Mouse (Mus musculus): ENCODE results near the gene Iqgap3. TPM values are rescaled to one million over a fixed set of nuclear protein-coding genes. Genes with fewer than 3 reads are reported as not detected.

Iqgap3 gene
- total and polyA plus RNA-seq, 2 experiments from 2014 or later, result 3.6 to 9.6 TPM

DNA sequence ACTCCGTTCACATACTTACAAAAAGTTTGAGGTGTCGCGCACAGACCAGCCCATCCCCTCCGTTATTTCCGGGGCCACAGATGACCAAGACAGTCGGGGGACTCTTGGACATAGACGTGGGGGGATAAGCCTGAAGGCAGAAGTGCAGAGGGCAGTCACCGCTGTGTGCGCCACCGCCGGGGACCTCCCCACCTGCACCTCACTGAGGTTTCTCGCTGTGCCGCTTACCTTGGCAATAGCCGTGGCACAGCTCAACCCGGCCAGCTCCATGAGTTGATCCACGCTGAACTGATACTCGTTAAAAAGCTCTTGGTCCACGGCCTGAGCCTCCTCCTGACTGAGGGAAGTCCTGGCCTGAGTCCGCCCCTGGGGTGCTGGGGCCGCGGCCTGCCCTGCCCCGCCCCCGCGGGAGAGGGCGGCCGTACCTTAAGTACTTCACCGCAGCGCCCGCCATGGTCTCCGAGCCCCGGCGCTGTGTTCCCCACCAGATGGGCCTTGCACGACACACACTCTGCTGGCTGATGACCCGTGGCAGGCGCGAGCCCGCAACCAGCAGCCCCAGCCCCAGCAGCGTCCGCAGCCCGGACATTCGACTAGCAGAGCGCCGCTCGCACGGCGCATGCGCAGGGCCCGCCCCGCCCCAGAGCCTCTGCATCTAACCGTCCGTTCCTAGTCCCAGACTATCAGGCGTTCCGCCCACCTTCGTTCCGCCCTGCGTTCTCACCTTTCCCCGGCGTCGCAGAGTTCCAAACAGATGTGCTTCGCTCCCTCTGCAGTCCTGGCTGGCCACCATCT lies 23.7 kb upstream of the Iqgap3 start, which contains the start of gene Naxe:
Gene Naxe, minus strand, starts transcription at position 594 of the 795 bp plus-strand sequence.
- H3K9me3 ChIP-seq (ENCODE audit: low read length), result no peaks in the 10 kb centered on the region
- TF ChIP-seq CTCF (IDR thresholded peaks at IDR 0.05; ENCODE audit: low read depth), result no peak
- peak within 1 kb of the TSS; percentile 89 for H3K4me2 ChIP-seq (ENCODE audit: low read depth, low read length)
- peak; percentile 96 for ATAC-seq
- 1% methylated on average over 58 of the region's 60 CpGs for WGBS
- DNase-seq (ENCODE audit: low spot score), result peak; percentile 95
- peak within 1 kb of the TSS; percentile 85 for H3K9ac ChIP-seq (replicated peaks; ENCODE audit: low read length)
- peaks cover 25% of the 10 kb centered on the region; the same call in 1 of the 2 replicates for H3K36me3 ChIP-seq (ENCODE audit: insufficient read depth, low read length)
- peak within 1 kb of the TSS; percentile 71 for H3K27ac ChIP-seq
- H3K4me1 ChIP-seq (ENCODE audit: insufficient read depth, low read length), result 0 out of 2 replicates have a peak, but pooled peaks cover 5% of the 10 kb centered on the region
- peak within 1 kb of the TSS; percentile 83 for H3K4me3 ChIP-seq (ENCODE audit: low read length)
- H3K27me3 ChIP-seq (ENCODE audit: insufficient read depth, low read length), result no peaks in the 10 kb centered on the region

DNA sequence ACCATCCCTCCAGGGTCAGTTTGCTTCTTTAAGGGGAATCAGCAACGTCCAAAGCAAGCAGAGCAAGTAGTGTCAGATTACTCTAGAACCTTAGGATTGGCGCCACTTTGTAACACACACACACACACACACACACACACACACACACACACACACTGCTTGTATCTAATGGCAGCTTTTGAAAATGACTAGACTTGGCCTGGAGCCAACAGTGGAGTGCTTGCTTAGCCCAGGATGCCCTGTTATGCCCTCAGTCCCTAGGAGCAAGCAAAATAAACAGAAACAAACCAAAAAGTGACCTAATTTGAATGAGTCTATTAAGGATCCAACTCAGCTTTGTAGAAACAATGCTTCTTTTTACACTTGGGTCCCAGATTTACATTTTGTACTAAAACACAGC lies 13.4 kb upstream of the Iqgap3 start:
- H3K36me3 ChIP-seq (ENCODE audit: insufficient read depth, low read length), result no peaks in the 10 kb centered on the region
- H3K4me3 ChIP-seq (ENCODE audit: low read length), result no peak overlapping the region
- no peak for TF ChIP-seq CTCF (IDR thresholded peaks at IDR 0.05; ENCODE audit: low read depth)
- no peaks in the 10 kb centered on the region for H3K4me1 ChIP-seq (ENCODE audit: insufficient read depth, low read length)
- no peak overlapping the region for H3K9ac ChIP-seq (replicated peaks; ENCODE audit: low read length)
- ATAC-seq (no peak), DNase-seq (ENCODE audit: low spot score) (peak; percentile 36)
- H3K27ac ChIP-seq, result no peak overlapping the region
- no peaks in the 10 kb centered on the region for H3K27me3 ChIP-seq (ENCODE audit: insufficient read depth, low read length)
- H3K4me2 ChIP-seq (ENCODE audit: low read depth, low read length), result no peak overlapping the region
- no peaks in the 10 kb centered on the region for H3K9me3 ChIP-seq (ENCODE audit: low read length)
- WGBS, result 29% methylated on average over 2 of the region's 2 CpGs

- 1% methylated on average over 5 of the region's 5 CpGs for WGBS
- ATAC-seq (peak; percentile 79), DNase-seq (ENCODE audit: low spot score) (peak; percentile 87)
- Histone ChIP-seq H3K27ac (no peak overlapping the region), H3K27me3 (ENCODE audit: insufficient read depth, low read length) (no peaks in the 10 kb centered on the region), H3K4me2 (ENCODE audit: low read depth, low read length) (no peak overlapping the region), H3K4me1 (ENCODE audit: insufficient read depth, low read length) (no peaks in the 10 kb centered on the region), H3K9me3 (ENCODE audit: low read length) (no peaks in the 10 kb centered on the region), H3K9ac (replicated peaks; ENCODE audit: low read length) (no peak overlapping the region), H3K36me3 (ENCODE audit: insufficient read depth, low read length) (no peaks in the 10 kb centered on the region), H3K4me3 (ENCODE audit: low read length) (no peak overlapping the region)
- TF ChIP-seq CTCF (IDR thresholded peaks at IDR 0.05; ENCODE audit: low read depth), result peak; percentile 94
These were observed 10.0 kb upstream of the Iqgap3 start for GRCm38 (mm10) chr3:88071783-88072182.

DNA sequence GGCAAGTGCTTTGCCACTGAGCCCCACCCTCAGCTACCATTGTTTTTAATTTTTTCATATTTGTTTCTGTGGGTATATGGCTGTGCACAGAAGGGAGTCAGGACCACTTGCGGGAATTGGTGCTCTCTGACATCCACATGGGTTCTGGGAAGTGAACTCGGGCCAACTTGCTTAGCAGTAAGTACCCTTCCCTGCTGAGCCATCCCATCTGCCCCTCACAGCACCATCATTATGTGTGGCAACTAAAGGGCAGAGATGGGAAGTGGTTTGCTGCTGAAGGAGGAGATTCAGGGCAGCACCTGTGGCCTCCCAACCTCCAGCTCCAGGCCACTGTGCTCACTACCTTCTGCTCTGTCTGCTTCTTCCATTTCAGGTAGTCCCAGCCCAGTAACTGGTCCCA lies 8.1 kb upstream of the Iqgap3 start:
- H3K4me2 ChIP-seq (ENCODE audit: low read depth, low read length), result no peak overlapping the region
- ATAC-seq (no peak), DNase-seq (ENCODE audit: low spot score) (no peak)
- no peak overlapping the region for H3K4me3 ChIP-seq (ENCODE audit: low read length)
- 56% methylated on average over 2 of the region's 2 CpGs for WGBS
- no peaks in the 10 kb centered on the region for H3K27me3 ChIP-seq (ENCODE audit: insufficient read depth, low read length)
- no peaks in the 10 kb centered on the region for H3K36me3 ChIP-seq (ENCODE audit: insufficient read depth, low read length)
- H3K9ac ChIP-seq (replicated peaks; ENCODE audit: low read length), result no peak overlapping the region
- no peaks in the 10 kb centered on the region for H3K4me1 ChIP-seq (ENCODE audit: insufficient read depth, low read length)
- no peak overlapping the region for H3K27ac ChIP-seq
- no peak for TF ChIP-seq CTCF (IDR thresholded peaks at IDR 0.05; ENCODE audit: low read depth)
- H3K9me3 ChIP-seq (ENCODE audit: low read length), result no peaks in the 10 kb centered on the region

DNA sequence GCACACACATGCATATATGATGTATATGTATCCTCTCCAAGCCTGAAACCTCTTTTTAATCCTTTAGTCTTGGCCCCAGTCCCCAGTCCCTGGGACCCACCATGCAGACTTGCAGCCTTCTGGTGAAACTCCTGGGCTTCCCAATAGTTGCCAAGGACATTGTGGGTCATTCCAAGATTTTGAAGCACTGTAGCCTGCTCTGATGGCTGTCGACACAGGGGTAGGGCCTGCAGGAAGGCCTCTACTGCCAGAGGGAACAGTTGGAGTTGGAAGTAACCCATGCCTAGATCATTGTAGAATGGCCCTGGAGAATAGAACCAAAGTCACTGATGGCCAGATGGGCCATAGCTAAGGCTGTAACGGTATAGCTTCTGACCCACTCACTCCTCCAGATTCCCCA lies 7.4 kb upstream of the Iqgap3 start:
- H3K27me3 ChIP-seq (ENCODE audit: insufficient read depth, low read length), result no peaks in the 10 kb centered on the region
- DNase-seq (ENCODE audit: low spot score) (no peak), ATAC-seq (no peak)
- H3K4me1 ChIP-seq (ENCODE audit: insufficient read depth, low read length), result no peaks in the 10 kb centered on the region
- WGBS, result 54% methylated on average over 2 of the region's 2 CpGs
- no peak overlapping the region for H3K4me3 ChIP-seq (ENCODE audit: low read length)
- TF ChIP-seq CTCF (IDR thresholded peaks at IDR 0.05; ENCODE audit: low read depth), result no peak
- no peak overlapping the region for H3K4me2 ChIP-seq (ENCODE audit: low read depth, low read length)
- no peak overlapping the region for H3K27ac ChIP-seq
- H3K9ac ChIP-seq (replicated peaks; ENCODE audit: low read length), result no peak overlapping the region
- H3K36me3 ChIP-seq (ENCODE audit: insufficient read depth, low read length), result no peaks in the 10 kb centered on the region
- no peaks in the 10 kb centered on the region for H3K9me3 ChIP-seq (ENCODE audit: low read length)

- ATAC-seq, result no peak
- Histone ChIP-seq H3K4me1 (ENCODE audit: insufficient read depth, low read length) (no peaks in the 10 kb centered on the region), H3K4me2 (ENCODE audit: low read depth, low read length) (no peak overlapping the region), H3K27me3 (ENCODE audit: insufficient read depth, low read length) (no peaks in the 10 kb centered on the region), H3K4me3 (ENCODE audit: low read length) (no peak overlapping the region), H3K9me3 (ENCODE audit: low read length) (no peaks in the 10 kb centered on the region), H3K36me3 (ENCODE audit: insufficient read depth, low read length) (no peaks in the 10 kb centered on the region), H3K27ac (no peak overlapping the region), H3K9ac (replicated peaks; ENCODE audit: low read length) (no peak overlapping the region)
- no peak for DNase-seq (ENCODE audit: low spot score)
- 86% methylated on average over 8 of the region's 8 CpGs for WGBS
- TF ChIP-seq CTCF (IDR thresholded peaks at IDR 0.05; ENCODE audit: low read depth), result no peak
These were observed 7.0 kb upstream of the Iqgap3 start for GRCm38 (mm10) chr3:88074766-88075165.

GRCm38 (mm10) chr3:88077441-88077840 lies 4.3 kb upstream of the Iqgap3 start:
- ATAC-seq, result no peak
- no peaks in the 10 kb centered on the region for H3K27me3 ChIP-seq (ENCODE audit: insufficient read depth, low read length)
- H3K4me3 ChIP-seq (ENCODE audit: low read length), result no peak overlapping the region
- H3K9ac ChIP-seq (replicated peaks; ENCODE audit: low read length), result no peak overlapping the region
- H3K27ac ChIP-seq, result no peak overlapping the region
- no peaks in the 10 kb centered on the region for H3K36me3 ChIP-seq (ENCODE audit: insufficient read depth, low read length)
- H3K4me2 ChIP-seq (ENCODE audit: low read depth, low read length), result no peak overlapping the region
- no peak for DNase-seq (ENCODE audit: low spot score)
- TF ChIP-seq CTCF (IDR thresholded peaks at IDR 0.05; ENCODE audit: low read depth), result no peak
- no peaks in the 10 kb centered on the region for H3K9me3 ChIP-seq (ENCODE audit: low read length)
- WGBS, result 41% methylated on average over 8 of the region's 8 CpGs
- H3K4me1 ChIP-seq (ENCODE audit: insufficient read depth, low read length), result no peaks in the 10 kb centered on the region

All from hindbrain, postnatal 0 days (tissue).